Mouse (Mus musculus): ENCODE data around the gene Jam2. TPM values are rescaled to one million over a fixed set of nuclear protein-coding genes. Genes with fewer than 3 reads are reported as not detected.

The Jam2 gene
- total RNA-seq (2021): 10 to 100 TPM; 15.3 to 16.1 TPM

- intact Hi-C loops (cut with DNase I): no loop called here
- peak; percentile 75 for DNase-seq
These were observed at the start of gene Jam2 for GRCm38 (mm10) chr16:84774003-84774703. Jam2 (plus strand) TSS chr16:84774123.

GRCm38 (mm10) chr16:84734806-84735165, 39.1 kb upstream of the Jam2 start:
- intact Hi-C loops (cut with DNase I): loop anchor here (5.0 kb wide), 1 partner anchor 83 kb away; no protein-coding TSS in a partner anchor
- no peak for DNase-seq

- intact Hi-C loops (cut with DNase I): loop anchor here (5.0 kb wide), 1 partner anchor 82 kb away; no protein-coding TSS in a partner anchor
These were observed 38.5 kb upstream of the Jam2 start, which contains the start of gene Mrpl39 for GRCm38 (mm10) chr16:84735166-84736105. Mrpl39 (minus strand) TSS chr16:84735742.

GRCm38 (mm10) chr16:84737358-84737757, 36.6 kb upstream of the Jam2 start:
- intact Hi-C loops (cut with DNase I): loop anchor here (5.0 kb wide), 1 partner anchor 80 kb away; no protein-coding TSS in a partner anchor
- DNase-seq: no peak

More at GRCm38 (mm10) chr16:84735166-84736105, 38.5 kb upstream of the Jam2 start, which contains the start of gene Mrpl39:
- DNase-seq: peak; percentile 96

GRCm38 (mm10) chr16:84744703-84745490, 29.0 kb upstream of the Jam2 start:
- intact Hi-C loops (cut with DNase I): no loop called here
- no peak for DNase-seq

- intact Hi-C loops (cut with DNase I): no loop called here
- no peak for DNase-seq
These were observed 28.1 kb upstream of the Jam2 start for GRCm38 (mm10) chr16:84745721-84746306.

- intact Hi-C loops (cut with DNase I): no loop called here
- DNase-seq: no peak
These were observed 6.0 kb upstream of the Jam2 start for GRCm38 (mm10) chr16:84767956-84768355.

GRCm38 (mm10) chr16:84769182-84769581, 4.7 kb upstream of the Jam2 start:
- DNase-seq: no peak
- intact Hi-C loops (cut with DNase I): no loop called here

GRCm38 (mm10) chr16:84769619-84770464, 4.1 kb upstream of the Jam2 start:
- intact Hi-C loops (cut with DNase I): no loop called here
- DNase-seq: no peak

- no peak for DNase-seq
- intact Hi-C loops (cut with DNase I): no loop called here
These were observed 3.0 kb upstream of the Jam2 start for GRCm38 (mm10) chr16:84770891-84771290.

GRCm38 (mm10) chr16:84771461-84771860, 2.5 kb upstream of the Jam2 start:
- intact Hi-C loops (cut with DNase I): no loop called here
- no peak for DNase-seq

- peak; percentile 17 for DNase-seq
- intact Hi-C loops (cut with DNase I): no loop called here
These were observed 1.2 kb upstream of the Jam2 start for GRCm38 (mm10) chr16:84772496-84773267.

GRCm38 (mm10) chr16:84773268-84773861, 558 bp upstream of the Jam2 start:
- intact Hi-C loops (cut with DNase I): no loop called here
- DNase-seq: no peak

- peak; percentile 58 for DNase-seq
- intact Hi-C loops (cut with DNase I): no loop called here
These were observed 873 bp downstream of the Jam2 start for GRCm38 (mm10) chr16:84774761-84775231.

GRCm38 (mm10) chr16:84775356-84775755, 1.4 kb downstream of the Jam2 start:
- intact Hi-C loops (cut with DNase I): no loop called here
- no peak for DNase-seq

GRCm38 (mm10) chr16:84776089-84776784, 2.3 kb downstream of the Jam2 start:
- intact Hi-C loops (cut with DNase I): no loop called here
- no peak for DNase-seq

GRCm38 (mm10) chr16:84778431-84778830, 4.5 kb downstream of the Jam2 start:
- intact Hi-C loops (cut with DNase I): no loop called here
- no peak for DNase-seq

Measured in left cerebral cortex, postnatal 4 days (tissue).